Mouse (Mus musculus) CH12F3 (cell line): ENCODE data around the gene Ppih.

ENCODE experiments used
- in situ Hi-C: fragments of 300-500 bp; cut with MboI; formaldehyde crosslinking; loops from 2 replicates; pipeline ENCODE4 v1.14.3; 2020; ENCODE audit warnings: low sequenced_read_pairs

The Ppih gene

GRCm38 (mm10) chr4:119320131-119320830, at the start of gene Ppih:
Gene Ppih, minus strand, starts transcription at chr4:119320546.
- in situ Hi-C loops = no loop called here

DNA sequence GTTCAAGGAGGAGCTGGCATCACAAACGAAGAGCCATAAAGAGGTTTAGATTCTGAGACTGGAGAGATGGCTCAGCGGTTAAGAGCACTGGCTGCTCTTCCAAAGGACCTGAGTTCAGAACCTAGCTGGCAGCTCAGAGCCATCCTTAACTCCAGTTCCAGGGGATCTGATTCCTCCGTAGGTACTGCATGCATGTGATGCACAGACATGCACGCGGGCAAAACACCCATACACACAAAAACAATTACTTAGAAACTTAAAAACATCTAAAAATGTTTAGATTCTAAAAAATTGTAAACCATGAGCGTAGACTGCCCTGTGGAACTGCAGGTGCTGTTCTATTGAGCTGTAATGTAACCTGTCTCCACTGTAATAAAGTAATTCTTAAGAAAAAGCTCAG, 49.1 kb upstream of the Ppih start:
- in situ Hi-C loops = no loop called here

GRCm38 (mm10) chr4:119366758-119367526, 46.6 kb upstream of the Ppih start:
- in situ Hi-C loops = no loop called here

- in situ Hi-C loops = no loop called here
Measured at GRCm38 (mm10) chr4:119362231-119362630, 41.9 kb upstream of the Ppih start.

DNA sequence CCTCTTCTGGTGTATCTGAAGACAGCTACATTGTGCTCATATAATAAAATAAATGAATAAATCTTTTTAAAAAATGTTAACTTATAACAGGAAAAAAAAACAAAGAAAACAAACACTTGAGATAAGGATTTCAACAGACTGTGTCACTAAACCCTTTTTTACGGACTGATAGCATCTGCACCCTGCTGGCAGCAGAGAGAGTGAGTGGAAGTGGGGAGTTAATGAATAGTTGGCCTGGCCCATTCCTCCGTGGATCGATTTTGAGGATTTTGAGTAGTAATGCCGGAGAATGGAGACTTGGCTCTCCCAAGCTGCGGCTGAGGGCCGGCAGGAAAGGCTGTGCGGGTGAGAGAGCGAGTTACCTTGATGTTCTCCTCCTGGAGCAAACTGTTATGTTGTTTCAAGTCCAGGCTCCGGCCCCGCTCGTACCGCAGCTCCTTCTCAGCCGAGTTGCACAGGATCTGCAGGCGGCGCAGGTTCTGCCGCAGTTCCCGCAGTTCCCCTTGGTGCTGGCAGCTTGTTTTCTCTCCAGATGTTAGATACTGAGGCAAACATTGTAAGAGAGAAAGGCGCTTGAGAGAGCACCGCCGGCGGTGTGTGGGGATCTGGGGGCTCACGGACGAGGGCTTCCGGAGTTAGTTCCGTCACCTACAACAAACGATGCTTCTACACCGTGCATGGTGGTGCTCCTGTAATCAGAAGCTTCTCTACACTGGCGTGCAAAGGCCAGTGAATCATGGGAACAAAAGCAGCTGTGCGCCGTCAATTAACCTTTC, 39.0 kb upstream of the Ppih start:
- in situ Hi-C loops = no loop called here

DNA sequence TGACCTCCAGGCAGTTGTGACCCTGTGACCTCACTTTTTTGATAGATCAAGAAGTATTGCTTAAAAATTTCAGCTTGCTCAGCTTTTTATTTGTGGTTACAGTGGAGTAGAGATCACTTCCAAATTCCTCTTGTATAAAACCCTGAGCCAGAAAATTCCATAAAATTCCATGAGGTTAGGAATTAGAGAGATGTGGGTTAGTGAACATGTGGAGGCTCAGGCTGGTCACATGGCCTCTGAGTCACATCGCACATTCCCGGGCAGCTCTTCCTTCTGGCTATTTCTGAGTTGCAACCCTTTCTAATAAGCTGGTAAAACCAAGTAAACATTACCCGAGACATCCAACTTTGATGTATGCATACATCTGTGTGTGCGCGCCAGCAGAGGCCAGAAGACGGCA, 25.2 kb upstream of the Ppih start:
- in situ Hi-C loops = loop anchor here (10.0 kb wide), 1 partner anchor 101 kb away; no protein-coding TSS in a partner anchor

DNA sequence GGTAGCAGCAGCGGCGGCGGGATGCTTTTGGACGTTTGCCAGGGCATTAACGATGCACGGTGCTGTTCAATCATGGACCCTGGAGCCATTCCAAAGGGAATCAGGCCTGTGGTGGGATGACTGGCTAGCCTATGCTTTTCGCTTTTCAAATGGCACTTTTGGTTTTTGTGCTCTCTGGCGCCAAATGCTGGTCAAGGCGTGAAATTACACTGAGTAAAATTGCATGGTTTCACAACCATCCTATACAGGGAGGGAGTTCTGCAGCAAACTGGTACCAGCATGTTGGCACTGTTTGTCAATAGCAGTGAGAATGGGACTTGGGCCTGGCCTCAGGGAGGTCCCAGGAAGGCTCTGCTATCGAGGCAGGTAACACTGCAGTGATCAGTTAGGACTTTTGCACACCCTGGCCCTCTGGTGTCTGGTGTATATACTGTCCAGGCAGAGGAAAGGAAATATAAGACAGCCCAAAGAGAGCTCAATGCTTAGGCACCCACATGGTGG, 18.6 kb upstream of the Ppih start:
- in situ Hi-C loops = no loop called here

DNA sequence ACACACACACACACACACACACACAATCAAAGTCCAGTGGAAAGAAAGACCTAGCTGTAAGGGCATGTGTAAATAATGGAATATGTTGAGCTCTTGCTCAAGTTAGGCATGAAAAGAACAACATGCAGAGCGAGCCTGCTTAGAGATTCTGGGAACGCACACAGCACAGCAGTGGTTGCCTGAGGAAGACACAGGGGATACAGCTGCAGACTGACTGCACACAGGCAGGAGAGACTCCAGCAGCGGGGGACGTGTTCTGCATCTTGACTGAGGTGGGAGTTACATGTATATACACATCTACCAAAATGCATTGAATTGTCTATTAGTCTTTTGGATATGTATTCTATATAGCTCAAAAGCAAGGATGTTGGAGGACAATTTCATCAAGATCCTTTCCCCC, 18.1 kb upstream of the Ppih start:
- in situ Hi-C loops = no loop called here

DNA sequence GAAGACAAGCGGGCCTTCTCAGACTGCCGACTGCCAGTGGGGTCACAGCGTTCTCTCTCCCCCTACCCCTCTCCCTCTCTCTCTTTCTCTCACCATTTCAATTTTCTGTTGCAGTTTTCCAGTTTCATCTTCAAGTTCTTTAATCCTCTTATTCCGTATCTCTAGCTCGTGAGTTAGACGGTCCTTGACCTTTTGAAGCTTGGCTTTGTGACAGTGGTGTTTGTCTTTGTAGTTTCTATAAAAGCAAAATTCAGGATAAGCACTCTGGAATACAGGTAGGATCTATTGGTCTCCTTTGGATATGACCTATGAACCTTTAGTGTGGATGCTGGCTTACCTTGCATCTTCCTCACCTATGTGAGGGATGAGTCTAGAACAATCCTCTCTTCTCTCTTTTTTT, 13.1 kb upstream of the Ppih start:
- in situ Hi-C loops = no loop called here

- in situ Hi-C loops = no loop called here
Measured at GRCm38 (mm10) chr4:119320896-119321550, 677 bp upstream of the Ppih start.

DNA sequence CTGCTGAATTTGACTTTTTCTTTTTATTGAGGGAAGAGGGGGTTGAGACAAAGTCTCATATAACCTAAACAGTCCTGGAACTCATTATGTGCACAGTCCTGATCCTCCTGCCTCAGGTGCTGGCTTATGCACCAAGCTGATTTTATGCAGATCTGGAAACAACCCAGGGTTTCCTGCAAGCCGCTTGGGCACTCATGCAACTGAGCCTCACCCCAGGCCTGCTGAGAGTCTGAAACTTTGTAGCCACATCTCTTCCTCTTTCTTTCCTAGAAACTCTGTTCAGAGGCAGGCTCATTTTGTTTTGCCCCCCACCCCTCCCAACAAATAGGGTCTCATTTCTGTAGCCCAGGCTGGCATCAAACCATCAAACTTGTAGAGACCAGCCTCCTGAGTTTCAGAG, 6.6 kb downstream of the Ppih start:
- in situ Hi-C loops = no loop called here

- in situ Hi-C loops = no loop called here
Measured at GRCm38 (mm10) chr4:119305418-119305817, 14.9 kb downstream of the Ppih start.

GRCm38 (mm10) chr4:119303291-119303690, 17.1 kb downstream of the Ppih start:
- in situ Hi-C loops = no loop called here

GRCm38 (mm10) chr4:119301777-119302176, 18.6 kb downstream of the Ppih start:
- in situ Hi-C loops = no loop called here

GRCm38 (mm10) chr4:119300761-119301160, 19.6 kb downstream of the Ppih start:
- in situ Hi-C loops = no loop called here

DNA sequence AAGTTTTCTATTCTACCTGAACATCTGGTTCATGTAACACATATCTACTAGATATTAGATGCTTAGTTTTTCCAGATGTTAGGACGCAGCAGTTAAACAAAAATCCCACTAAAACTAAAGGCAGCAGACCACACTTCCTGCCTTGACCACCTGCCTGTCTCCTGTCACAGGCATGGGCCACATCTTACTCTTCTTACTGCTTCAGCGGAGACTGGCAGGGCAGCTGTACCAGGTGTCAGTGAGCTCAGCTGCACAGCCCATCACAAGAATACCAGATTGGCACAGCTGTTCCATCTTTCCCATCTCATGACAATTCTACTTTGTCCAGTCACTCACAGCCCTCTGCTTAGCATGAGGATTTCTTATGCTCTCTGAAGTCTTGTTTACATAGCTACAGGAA, 23.0 kb downstream of the Ppih start:
- in situ Hi-C loops = no loop called here

GRCm38 (mm10) chr4:119295134-119295453, 25.3 kb downstream of the Ppih start:
- in situ Hi-C loops = no loop called here

- in situ Hi-C loops = no loop called here
Measured at GRCm38 (mm10) chr4:119294415-119295133, 25.8 kb downstream of the Ppih start, which contains the start of gene Ybx1. Gene Ybx1, minus strand, starts transcription at chr4:119294604.

- in situ Hi-C loops = no loop called here
Measured at GRCm38 (mm10) chr4:119293574-119294258, 26.6 kb downstream of the Ppih start.
